Mouse (Mus musculus) urinary bladder, postnatal 14 days (tissue): ENCODE data around the gene Magt1.
"Not testable (repeated sequence)": the region's sequence is repeated elsewhere in the genome, so short reads cannot be mapped to it uniquely, and the experiment has no call there.

ENCODE experiments used
- DNase-seq: peaks from one replicate; pipeline ENCODE4 v3.0.0; 2021; ENCODE audit warnings: low spot score

Magt1 gene

GRCm38 (mm10) chrX:105946357-105946756 lies 65.3 kb downstream of the Magt1 start:
- DNase-seq: no peak

- no peak for DNase-seq
These were observed 72.5 kb downstream of the Magt1 start for GRCm38 (mm10) chrX:105939245-105939644.

GRCm38 (mm10) chrX:105937736-105938135 lies 74.0 kb downstream of the Magt1 start:
- DNase-seq: no peak

GRCm38 (mm10) chrX:105934341-105934740 lies 77.4 kb downstream of the Magt1 start:
- DNase-seq: peak; percentile 5

GRCm38 (mm10) chrX:105929478-105930038 lies 82.1 kb downstream of the Magt1 start:
- no peak for DNase-seq

- peak; percentile 67 for DNase-seq
These were observed 82.7 kb downstream of the Magt1 start, which contains the start of gene Atrx for GRCm38 (mm10) chrX:105928861-105929477. TSS of gene Atrx (minus strand) at chrX:105929403.

GRCm38 (mm10) chrX:105927941-105928860 lies 83.5 kb downstream of the Magt1 start:
- DNase-seq: peak; percentile 24

GRCm38 (mm10) chrX:105926121-105926735 lies 85.5 kb downstream of the Magt1 start:
- DNase-seq: peak; percentile 2

- DNase-seq: no peak
These were observed 87.2 kb downstream of the Magt1 start for GRCm38 (mm10) chrX:105924326-105925070.

- DNase-seq: no peak
These were observed 87.8 kb downstream of the Magt1 start for GRCm38 (mm10) chrX:105923896-105924295.

- not testable (repeated sequence) for DNase-seq
These were observed 88.7 kb downstream of the Magt1 start for GRCm38 (mm10) chrX:105922986-105923385.

- DNase-seq: peak; percentile 8
These were observed 90.3 kb downstream of the Magt1 start for GRCm38 (mm10) chrX:105921421-105921820.
